Mouse (Mus musculus) spleen, adult 2 months (tissue): Measurements from ENCODE around the gene Gin1.

Experiments used
- CTCF ChIP-seq: fragments of 200-500 bp; IDR thresholded peaks from 2 replicates; pipeline ENCODE4 v1.5.1; 2011; ENCODE audit warnings: mild to moderate bottlenecking, inconsistent platforms; ENCODE audit not compliant: insufficient read depth, insufficient read length, insufficient replicate concordance; ENCODE audit errors: extremely low read depth
- POLR2A ChIP-seq: fragments of 200-500 bp; IDR thresholded peaks from 2 replicates; pipeline ENCODE4 v1.6.1; 2011; ENCODE audit warnings: low read depth, low read length, inconsistent platforms

GRCm38 (mm10) chr1:97748163-97748562, 21.8 kb upstream of the Gin1 start:
- TF ChIP-seq CTCF (no peak), POLR2A (no peak)
